Mouse (Mus musculus) forelimb bud, embryonic 11.5 days (tissue): ENCODE measurements around the gene D17H6S53E.
"Not testable (repeated sequence)": the region's sequence is repeated elsewhere in the genome, so short reads cannot be mapped to it uniquely, and the experiment has no call there.

Experiments used
- DNase-seq: peaks from one replicate; pipeline ENCODE4 v3.0.0-alpha.2; 2012; ENCODE audit warnings: low read depth, low spot score

D17H6S53E gene

DNA sequence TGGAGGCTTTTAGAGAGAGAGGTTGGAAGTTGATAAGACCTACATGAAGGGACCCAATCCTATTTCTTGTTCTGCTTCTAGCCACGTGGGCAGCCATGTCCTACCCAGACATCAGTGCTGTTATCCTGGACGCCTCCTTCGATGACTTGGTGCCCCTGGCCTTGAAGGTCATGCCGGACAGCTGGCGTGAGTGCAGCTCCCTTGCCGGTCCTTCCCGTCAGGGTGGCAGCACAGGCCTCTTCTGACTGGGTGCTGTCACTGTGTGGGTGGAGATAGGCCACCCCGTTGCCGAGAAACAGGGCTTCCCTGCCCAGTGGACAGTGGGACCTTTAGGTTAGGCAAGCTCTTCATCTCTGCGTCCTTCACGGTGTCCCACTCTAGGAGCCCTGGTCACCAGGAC lies 25.0 kb upstream of the D17H6S53E start:
- DNase-seq = no peak

DNA sequence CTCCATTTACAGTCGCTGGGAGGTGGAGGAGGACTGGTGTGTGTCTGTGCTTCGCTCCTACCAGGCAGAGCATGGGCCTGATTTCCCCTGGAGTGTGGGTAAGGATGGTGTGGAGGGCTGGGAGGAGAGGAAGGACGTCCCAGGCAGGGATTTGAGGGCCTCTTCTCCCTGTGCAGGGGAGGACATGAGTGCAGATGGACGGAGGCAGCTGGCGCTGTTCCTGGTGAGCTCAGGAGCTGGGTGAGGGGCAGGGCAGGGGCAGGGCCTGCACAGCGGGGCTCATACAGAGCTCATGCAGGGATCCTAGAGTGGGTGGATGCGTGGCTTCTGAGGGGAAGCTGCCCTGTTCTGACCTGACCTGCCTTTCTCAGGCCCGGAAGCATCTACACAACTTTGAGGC lies 23.9 kb upstream of the D17H6S53E start:
- no peak for DNase-seq

DNA sequence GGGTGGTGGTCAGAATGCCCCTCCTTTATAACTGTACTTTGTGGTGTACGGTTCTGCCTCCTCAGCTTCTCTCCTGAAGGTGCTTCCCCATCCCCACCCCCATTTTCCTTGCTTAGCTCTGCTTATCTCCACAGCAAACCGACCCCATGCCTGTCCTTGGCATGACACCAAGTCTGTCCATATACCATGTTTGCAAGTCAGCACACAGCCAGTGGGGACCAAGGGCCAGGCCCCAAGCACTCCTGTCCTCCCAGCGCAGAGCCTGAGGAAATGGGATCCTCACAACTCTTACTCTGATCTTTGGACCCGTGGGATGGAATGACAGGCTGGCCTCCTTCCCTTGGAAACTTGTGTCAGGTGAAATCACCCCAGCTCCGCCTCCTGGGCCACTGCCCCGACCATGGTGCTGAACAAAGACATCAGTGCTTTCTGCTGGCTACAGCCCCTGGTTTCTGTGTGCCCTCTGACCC lies 22.9 kb upstream of the D17H6S53E start:
- no peak for DNase-seq

DNA sequence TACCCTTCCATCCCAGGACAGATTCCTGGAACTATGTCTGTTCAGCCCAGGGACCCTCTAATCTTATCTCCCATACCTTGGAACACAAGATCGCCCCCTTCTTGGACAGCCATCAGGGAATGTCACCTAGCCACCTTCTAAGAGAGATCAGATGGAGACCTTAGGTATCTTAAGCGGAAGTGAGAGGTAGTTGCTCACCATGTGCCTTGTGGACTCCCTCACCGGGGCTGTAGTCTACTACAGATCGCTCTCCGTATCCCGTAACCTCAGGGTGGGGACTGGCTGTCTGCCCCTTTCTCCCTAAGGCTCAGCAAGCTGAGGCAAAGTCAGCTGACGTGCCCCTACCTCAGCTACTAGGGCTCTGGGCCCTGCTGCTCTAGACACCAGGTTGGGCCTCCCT lies 22.1 kb upstream of the D17H6S53E start:
- DNase-seq = no peak

DNA sequence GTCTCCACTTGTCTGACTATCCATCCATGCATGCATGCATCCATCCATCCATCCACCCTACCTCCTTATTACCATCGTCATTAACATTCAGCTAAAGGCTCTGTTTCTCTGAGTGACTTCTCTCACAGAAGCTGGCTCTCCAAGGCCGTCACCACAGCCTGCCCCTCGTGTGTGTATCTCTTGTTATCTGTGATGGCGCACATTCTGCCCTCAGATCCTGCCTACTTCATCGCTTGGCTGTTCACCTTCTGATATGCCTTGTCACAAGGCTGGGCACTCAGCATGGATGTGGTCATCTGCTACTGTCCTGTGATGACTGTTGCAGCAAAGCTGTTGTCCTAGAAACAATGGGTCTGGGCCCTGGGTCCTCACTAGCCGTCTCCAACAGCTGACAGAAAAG lies 21.4 kb upstream of the D17H6S53E start:
- DNase-seq = no peak

DNA sequence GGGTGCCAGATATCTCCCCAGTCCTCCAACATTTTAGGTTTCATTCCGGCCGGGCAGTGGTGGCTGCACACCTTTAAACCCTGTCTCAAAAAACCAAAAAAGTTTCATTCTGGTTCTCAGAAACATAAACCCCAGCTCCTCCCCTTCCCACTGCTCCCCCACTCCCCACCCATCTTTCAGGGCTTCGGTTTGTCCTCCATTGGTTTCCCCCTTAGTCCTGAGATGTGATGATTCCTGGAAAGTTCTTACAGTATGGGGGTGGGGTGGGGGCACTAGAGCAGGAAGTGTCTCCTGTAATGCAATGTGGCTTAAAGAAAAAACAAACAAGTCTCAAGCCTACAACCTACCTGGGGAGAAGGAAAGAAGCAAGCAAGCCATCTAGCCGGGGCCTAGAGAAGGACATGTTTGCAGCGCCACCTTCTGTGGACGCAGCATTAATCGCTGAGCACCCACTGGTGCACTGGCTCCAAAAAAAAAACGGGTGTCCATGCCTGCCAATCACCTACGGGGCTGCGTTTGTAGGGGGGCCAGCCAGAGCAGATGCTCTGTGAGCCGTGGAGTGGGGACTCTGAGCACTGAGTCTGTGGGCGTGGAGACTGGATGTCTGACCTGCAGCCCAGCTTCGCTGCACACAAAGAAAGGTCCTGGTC lies 20.3 kb upstream of the D17H6S53E start:
- no peak for DNase-seq

DNA sequence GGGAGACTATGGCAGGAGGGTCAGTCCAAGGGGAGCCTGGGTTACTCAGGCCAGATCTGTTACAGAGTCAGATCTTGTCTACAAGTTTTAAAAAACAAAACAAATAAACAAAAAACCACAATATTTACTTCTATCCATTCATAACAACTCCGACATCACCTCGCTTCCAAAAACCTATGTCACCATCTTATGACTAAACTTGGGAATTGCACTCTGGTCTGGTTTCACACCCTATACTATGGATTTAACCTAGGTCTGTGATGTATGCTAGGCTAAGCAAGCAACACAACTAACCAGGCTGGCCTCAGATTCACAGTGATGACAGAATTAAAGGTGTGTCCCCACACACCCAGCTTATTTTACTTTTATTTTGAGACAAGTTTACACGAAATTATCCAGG lies 19.7 kb upstream of the D17H6S53E start:
- DNase-seq = no peak

DNA sequence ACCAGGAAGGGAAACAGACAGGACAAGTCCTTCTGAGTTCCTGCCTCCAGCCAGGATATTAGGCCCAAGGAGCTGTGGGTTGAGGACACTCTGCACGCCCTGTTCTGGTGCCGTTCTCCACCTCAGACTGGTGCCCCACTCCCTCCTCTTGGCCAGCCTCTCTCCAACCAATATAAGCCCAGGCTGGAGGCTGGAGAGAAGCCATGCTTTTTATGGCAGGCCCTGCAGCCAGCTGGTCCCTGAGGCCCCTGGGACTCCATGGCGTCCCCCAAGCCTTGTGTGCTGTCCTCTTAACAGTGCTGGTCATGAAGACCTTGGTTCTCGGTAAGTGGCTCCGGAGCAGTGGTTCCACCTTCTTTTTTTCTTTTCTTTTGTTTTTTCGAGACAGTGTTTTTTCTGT lies 18.1 kb upstream of the D17H6S53E start, which contains the start of gene Ly6g5c:
Ly6g5c (plus strand) TSS at position 183 of the 400 bp plus-strand sequence.
- DNase-seq = no peak

DNA sequence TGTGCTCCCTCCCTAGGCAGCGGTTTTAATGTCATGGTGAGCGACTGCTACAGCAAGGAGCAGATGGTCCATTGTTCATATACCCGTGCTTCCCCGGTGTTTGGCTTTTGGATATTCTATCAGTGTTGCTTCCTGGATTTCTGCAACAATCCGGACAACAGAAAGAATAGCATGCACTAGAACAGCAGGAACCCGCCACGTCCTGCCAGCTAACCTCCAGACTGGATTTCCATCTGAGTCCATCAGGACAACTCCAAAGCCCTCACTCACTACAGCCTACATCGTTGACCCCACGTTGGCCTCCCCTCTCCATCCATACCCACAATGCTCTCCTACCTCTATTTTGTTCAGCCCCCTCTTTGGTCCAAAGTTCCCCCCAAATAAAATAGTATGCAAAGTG lies 14.4 kb upstream of the D17H6S53E start:
- DNase-seq = no peak

DNA sequence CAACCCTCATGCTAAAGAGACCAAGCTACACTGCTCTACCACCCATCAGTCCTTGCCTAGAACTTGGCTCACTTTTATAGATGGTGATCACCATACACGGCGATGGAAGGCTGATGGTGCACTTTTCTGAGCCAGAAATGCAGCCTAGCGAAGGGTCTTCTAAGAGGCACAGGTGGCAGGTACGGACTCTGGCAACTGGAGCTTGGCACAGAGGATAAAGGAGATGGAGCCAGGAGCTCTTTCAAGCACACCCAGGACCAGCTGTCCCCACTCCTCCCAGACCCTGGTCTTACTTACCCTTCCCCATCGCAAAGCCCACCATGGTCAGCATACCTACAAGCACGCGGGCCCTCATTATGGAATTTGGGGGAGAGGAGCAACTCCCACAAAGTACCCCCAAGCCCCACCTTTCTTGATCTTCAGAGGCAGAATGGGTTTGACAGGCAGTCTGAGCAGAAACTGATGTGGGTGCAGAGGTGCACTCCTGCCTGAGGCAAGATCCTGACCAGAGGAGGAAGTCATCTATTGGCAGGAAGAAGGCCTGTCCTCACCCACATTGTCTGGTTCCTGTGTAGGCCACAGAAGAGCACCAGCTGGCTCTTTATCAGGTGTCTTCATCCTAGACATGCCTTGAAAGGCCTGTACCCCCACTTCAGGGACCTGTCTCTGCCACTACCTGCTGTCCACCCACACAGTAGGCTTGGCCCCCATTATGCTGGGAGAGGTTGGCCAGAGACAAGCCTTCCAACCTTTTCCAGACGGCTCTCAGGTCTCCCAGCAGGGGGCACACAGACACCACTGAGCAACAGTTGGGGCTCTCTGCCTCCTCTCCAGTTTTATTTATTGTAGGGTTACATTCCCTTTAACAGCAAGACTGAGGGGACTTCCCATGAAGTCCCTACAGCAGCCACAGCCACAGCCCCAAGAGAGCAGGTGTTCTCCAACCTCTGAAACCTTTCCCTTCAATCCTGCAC lies 10.8 kb upstream of the D17H6S53E start, which contains the start of gene Ly6g5b:
Ly6g5b (minus strand) TSS at position 383 of the 974 bp plus-strand sequence.
- no peak for DNase-seq

DNA sequence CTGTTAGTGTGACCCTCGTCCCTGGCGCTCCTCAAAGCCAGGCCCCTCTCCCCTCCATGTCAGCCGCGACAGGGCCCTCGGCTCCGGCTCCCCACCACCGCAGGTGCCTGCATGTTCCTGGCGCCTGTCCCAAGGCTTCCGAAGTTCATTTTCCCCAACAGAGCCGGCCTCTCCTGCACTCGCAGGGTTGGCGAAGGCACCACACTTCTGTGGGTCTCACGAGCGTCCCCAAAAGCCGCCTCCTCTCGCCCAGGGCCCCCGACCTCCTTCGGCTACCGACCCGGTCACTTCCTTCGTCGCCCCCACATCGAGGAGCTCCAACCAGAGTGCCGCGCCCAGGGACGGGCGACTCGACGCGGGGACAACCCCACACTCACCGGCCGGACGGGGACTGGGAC lies 5.4 kb upstream of the D17H6S53E start:
- DNase-seq = no peak

DNA sequence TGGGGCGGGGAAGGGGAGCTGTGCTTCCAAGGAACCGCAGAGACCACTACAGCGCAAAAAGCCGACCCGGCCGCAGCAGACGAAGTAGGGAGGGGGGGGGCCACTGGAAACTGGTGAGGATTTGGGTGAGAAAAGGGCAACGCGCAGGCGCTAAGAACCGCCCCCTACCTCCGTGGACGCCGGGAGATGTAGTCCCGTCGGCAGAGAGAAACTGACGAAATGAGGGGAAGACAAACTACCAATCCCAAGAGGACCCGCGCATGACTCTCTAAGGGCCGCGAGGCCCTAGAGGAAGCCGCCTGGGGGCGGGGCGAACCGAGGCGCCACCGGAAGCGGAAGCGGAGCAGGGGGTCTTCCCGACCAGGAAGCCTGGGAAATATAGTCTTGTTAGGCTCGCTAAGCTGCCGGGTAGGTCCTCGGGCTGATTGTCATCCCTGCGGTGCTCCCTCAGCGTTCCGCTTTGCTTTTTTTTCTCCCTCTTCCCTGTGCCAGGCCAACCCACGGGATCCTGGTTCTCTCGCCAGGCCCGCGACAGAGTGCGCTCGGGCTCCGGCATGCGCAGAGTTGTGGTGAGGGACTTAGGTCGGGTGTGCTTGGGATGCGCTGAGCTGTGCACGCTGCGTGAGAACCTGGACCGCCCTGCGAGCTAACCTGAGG lies 4.9 kb upstream of the D17H6S53E start, which contains the start of gene Gpank1:
Gpank1 (plus strand) TSS at position 313 of the 657 bp plus-strand sequence.
- DNase-seq = peak; percentile 99

DNA sequence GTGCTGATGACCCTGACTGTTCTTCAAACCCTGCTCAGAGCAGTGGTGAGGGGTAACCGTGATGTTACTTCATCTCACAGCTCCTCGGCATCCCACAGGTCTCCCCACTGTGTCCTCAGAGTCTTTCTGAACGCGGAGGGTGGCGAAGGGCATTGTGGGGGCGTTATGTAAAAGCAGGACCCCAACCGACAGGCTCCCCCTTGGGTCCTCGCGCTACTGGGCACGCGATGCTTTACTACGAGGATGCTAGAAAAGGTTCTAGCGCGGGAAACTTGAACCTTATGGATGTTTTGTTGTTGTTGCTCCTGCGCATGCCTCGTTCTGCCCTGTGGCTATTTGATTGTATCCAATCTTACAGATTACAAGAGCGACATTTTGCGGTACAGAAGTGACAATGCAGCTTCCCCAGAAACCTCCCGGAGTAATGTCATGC lies 4.3 kb upstream of the D17H6S53E start, which contains the start of gene Csnk2b:
Csnk2b (minus strand) TSS at position 183 of the 433 bp plus-strand sequence.
- peak; percentile 62 for DNase-seq

DNA sequence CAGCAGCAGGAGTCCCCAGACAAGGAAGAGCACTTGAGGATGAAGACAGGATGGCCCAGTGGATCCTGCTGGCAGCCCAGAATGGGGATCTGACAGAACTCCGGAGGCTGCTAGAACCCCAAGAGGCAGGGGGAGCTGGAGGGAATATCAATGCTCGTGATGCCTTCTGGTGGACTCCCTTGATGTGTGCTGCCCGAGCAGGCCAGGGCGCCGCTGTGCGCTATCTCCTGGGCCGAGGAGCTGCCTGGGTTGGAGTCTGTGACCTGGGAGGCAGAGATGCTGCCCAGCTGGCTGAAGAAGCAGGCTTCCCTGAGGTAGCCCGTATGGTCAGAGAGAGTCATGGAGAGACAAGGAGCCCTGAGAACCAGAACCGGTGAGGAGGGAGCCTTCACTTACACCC lies 2.9 kb upstream of the D17H6S53E start:
- DNase-seq = not testable (repeated sequence)

DNA sequence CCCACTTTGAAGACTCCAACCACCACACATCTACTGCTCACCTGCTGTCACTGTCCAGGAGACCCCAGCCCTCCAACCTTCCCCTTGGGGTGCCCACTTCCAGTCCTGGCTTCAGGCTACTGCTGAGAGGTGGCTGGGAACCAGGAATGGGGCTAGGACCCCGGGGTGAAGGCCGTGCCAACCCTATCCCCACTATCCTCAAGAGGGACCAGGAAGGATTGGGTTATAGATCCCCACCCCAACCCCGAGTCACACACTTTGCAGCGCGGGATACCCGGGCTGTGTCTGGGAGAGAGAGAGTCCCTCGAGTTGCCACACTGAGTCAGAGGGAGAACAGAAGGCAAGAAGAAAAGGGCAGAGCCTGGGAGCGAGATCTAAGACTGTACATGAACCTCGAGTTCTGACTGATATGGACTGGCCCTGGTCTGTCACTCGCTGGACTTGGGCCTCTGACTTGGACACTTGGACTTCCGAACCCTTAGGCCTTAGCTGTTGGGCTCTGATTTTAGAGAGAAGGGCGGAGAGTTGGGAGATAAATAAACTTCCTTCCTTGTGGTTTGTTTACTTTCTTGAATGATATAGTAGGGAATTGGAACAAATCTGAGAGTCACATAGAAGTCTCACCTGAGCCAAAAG lies 1.8 kb upstream of the D17H6S53E start:
- DNase-seq = not testable (repeated sequence)

DNA sequence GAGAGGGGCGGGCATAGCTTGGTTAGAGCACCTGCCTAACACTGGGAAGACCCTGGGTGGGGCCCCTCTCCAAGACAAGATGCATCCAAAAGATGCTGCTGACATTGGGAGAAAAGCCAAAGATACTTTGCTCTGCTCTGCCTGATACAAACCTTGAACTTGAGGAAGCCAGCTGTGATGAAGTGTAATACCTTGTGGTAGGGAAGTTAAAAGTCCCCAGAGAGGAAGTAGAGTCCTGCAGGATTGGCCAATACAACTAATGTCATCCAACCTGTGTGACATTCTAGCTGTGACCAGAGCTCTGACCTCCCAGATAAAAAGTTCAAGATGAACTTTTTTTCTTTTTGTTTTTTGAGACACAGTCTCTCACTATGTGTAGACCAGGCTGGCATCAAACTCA lies 1.1 kb upstream of the D17H6S53E start:
- no peak for DNase-seq

DNA sequence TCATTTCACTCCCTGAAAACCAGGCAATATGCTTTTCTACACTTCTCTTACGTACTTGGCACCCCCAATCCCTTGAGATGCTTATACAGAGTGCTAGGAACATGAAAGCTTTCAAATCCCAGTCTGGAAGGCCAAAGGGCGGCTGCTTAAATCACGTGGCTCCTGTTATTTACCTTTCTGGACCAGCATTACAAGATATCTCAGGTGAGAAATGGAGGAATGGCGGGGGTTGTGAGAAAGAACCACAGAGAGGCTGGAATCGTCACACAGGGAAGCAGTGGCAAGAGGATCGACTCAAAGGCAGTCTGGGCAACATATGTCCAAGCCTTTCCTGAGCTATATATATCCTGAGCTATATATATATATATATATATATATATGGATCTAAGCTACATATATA lies 595 bp upstream of the D17H6S53E start:
- DNase-seq = no peak

DNA sequence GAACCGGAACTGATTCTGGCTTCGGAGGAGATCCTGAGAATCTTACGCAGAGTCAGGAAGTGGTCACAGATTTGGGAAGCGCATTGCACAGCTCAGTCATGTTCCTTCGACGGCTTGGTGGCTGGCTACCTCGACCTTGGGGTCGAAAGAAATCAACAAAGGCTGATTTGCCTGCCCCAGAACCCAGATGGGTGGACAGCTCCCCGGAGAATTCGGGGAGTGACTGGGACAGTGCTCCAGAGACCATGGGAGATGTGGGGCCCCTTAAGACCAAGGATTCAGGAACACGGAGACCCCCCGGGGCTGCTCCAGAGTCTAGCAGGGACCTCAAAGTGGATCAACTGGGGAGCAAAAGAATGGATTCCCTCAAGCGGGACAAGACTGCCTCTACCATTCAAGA lies 844 bp downstream of the D17H6S53E start:
- DNase-seq = no peak

DNA sequence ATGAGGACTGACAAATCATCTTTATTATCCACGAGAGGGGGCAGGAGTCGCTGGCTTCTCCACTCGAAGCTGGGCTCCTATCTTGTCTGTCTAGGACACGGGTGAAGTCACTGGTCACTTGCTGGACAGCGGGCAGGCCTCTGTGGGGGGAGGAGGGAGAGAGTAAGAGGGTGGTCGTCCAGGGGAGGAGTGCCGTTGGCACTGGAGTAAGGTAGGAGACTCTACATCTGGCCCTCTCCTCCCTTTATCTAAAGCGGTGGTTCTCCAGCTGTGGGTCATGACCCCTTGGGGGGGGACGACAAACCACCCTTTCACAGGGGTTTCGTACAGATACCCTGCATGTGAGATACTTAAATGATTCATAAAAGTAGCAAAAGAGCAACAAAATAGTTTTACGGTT lies 2.8 kb downstream of the D17H6S53E start:
- no peak for DNase-seq

DNA sequence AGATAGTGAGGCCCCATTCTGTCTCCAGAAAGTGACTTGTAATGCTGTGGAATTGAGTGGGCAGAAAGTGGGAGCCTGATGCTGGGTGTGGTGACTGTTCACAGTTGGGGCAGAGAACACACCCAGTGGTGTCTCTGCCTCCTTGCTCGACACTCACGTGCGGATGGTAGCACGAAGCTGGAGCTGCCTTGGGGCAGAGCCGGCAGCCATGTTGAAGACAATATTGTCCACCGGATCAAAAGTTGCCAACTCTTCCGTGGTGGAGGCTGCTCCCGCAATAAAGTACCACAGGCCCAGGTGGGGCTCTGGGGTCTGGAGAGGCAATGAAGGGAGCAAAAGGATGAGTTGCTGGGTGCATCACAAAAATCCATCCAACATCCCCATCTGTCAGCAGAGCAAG lies 4.9 kb downstream of the D17H6S53E start:
- no peak for DNase-seq

DNA sequence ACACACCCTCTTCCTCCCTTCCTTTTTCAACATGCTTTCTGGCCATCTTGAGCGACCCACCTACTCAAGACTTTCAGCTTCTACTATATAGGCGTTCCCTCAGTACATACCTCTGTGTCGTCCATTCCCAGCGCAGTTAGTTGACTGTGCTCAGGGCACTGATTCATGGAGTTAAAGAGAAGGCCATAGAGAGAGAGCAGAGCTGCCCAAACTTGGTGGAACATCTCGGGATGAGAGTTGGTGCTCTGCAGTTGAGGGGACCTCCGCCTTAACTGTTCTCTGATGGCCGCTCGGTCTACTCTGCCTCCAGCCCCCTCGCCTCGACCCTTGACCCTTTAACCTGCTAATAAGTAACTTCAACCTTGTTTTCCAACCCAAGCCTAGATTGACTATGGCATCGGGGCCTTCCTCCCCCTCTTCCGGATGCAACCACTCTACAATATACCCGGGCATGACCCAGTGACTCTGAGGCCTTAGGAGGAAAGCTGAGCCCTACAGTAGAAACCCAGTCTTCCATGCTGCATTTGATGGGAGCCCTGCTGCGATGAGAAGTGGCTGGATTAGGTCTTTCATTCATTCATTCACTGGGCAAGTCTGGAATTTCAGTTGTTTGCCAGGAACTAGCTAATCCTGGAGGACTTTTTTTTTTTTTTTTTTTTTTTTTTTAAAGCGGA lies 5.5 kb downstream of the D17H6S53E start, which contains the start of gene Apom:
Apom (minus strand) TSS at position 551 of the 674 bp plus-strand sequence.
- DNase-seq = no peak
